Mouse (Mus musculus): ENCODE measurements around the gene Mbnl2. TPM values are rescaled to one million over a fixed set of nuclear protein-coding genes. Genes with fewer than 3 reads are reported as not detected.

The Mbnl2 gene
- total RNA-seq, 2 experiments from 2014 or later = 223 to 270 TPM

GRCm38 (mm10) chr14:120463938-120464727, 188.7 kb downstream of the Mbnl2 start:
- intact Hi-C loops (cut with DNase I) = no loop called here
- DNase-seq = no peak

- intact Hi-C loops (cut with DNase I) = no loop called here
- no peak for DNase-seq
Observed at GRCm38 (mm10) chr14:120466816-120467215, 191.3 kb downstream of the Mbnl2 start.

DNA sequence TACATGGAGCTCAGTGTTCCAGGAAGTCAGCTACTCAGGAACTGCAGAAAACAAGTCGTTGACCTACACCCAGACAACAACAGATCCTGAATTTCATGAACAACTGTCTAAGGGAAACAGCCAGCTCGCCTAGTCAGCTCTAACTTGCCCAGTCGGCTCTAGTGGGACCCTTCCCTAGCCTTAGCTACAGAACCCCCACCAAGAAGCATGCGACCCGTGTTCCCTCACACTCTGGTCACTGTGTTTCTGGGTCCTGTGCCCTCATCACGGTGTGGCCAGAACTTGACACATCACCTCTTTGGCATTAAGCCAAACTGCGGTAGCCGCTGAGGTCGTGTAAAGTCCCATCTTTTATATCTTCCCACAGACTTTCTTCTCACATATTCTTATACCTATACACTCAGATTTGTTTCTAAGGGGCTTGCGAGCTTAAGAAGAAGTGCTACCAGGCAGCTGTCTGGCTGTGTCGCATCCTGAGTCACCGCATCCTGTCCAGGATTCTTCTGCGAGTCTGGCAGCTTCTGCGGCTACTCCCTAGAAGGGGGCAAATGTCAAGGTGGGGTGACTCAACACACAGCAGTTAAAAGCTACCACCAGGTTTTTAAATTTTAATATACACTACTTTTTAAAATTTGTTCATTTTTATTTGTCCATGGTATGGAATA, 193.8 kb downstream of the Mbnl2 start:
- DNase-seq = no peak
- intact Hi-C loops (cut with DNase I) = no loop called here

- no peak for DNase-seq
Observed at GRCm38 (mm10) chr14:120476186-120476697, 200.8 kb downstream of the Mbnl2 start.

DNA sequence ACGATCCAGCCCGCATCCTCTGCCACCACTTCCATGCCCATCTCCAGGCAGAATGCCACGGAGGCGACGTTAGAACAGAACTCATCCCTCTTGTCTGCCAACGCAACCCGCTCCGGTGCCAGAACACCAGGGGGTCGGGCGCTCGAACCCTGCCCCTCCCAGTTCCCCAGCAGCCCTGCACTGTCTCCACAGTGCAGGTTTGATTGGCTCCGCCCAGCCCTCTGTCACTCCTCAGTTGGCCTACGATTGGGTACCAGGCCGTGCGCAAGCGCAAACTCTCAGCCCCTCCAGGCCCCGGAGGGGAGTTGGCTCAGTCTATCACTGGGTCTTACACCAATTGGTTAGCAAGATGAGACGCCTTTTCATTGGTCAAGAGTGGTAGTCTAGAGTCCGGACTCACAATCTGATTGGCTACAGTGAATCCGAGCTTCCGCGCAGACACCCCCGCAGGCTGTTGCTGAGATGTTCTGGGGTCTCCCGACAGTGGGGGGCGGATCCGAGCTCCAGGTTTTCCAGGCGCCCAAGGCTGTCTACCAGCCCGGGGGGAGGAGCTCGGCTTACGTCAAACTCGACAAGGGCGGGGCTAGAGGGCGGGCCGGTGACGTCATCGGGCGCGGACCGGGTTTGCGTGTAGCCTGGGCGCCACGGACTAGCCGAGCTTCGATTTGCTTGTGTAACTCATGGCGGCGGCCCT, 202.0 kb downstream of the Mbnl2 start:
- intact Hi-C loops (cut with DNase I) = loop anchor here (5.0 kb wide), 4 partner anchors 55 to 340 kb away; partner anchors contain the start of gene Mbnl2
- peak; percentile 98 to 99 for DNase-seq

More at GRCm38 (mm10) chr14:120476186-120476697, 200.8 kb downstream of the Mbnl2 start:
- intact Hi-C loops (cut with DNase I) = loop anchor here (5.0 kb wide), 4 partner anchors 56 to 339 kb away; partner anchors contain the start of gene Mbnl2

GRCm38 (mm10) chr14:120477982-120478568, 202.6 kb downstream of the Mbnl2 start, which contains the start of gene Rap2a:
TSS of gene Rap2a (plus strand) at chr14:120478444.
- DNase-seq = peak; percentile 97
- intact Hi-C loops (cut with DNase I) = loop anchor here (2.0 to 5.0 kb wide), 5 partner anchors 54 to 341 kb away; partner anchors contain the start of gene Mbnl2

DNA sequence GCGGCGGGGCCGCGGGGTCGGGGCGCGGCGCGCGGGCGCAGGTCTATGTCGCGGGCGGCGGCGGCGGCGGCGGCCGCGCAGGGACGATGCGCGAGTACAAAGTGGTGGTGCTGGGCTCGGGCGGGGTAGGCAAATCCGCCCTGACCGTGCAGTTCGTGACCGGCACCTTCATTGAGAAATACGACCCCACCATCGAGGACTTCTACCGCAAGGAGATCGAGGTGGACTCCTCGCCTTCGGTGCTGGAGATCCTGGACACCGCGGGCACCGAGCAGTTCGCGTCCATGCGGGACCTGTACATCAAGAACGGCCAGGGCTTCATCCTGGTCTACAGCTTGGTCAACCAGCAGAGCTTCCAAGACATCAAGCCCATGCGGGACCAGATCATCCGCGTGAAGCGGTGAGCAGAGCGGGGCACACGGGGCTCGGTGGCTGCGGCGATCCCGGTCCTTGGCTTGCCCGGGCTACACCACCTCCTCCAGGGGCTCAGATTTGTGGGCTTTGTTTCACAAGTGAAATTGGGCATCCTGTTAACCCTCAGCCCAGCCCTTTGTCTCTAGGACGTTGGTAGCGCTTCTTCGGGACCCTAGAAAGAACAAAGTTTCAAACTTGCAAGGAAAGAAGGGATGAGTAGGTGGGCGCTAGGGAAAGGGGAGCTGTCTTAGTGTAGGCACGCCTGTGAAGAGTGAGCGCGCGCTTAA, 203.3 kb downstream of the Mbnl2 start:
- DNase-seq = peak; percentile 56 to 61
- intact Hi-C loops (cut with DNase I) = loop anchor here (2.0 to 5.0 kb wide), 5 partner anchors 54 to 341 kb away; partner anchors contain the start of gene Mbnl2

DNA sequence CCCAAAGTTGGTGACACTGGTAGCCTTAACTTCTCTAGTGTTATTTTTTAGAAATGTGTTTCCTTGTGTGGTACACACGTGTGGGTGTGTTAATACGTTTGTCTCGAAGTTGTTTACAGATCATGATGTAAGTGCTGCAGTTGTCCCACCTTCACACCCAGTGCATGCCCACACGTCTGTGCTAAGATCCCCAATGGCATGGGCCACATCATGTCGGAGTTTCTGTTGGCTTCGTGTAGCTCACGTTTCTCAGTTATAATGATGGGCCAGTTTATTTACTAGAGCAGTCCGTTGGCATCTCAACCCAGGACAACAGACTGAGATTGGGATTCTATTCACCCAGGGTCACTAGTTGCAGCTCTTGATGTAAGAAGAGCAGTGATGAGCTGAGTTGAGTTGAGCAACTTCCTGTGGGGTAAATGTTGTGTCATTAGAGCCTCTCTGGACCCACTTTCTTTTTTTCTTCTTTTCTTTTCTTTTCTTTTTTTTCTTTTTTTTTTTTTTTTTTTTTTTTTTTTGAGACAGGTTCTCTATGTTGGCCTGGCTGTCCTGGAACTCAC, 205.0 kb downstream of the Mbnl2 start:
- DNase-seq = no peak
- intact Hi-C loops (cut with DNase I) = no loop called here

DNA sequence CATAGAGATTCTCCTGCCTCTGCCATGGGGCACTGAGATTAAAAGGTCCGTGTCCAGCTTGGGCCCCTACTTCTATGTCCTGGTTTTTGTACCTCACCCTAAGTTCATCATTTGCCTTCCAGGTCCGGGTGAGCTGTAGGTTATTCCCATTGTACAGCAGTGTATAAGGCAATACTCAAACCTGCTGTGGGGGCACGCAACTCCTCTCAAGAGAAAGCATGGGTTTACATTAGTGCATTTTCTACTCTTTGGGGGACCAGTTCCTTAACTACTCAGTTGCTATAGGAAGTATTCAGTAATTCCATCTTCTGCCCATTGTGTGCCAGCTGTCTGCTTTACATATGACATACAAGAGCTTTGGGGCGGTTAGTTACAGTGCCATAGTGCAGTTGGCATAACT, 205.5 kb downstream of the Mbnl2 start:
- intact Hi-C loops (cut with DNase I) = no loop called here
- no peak for DNase-seq

Other genes starting within 250 kb of the Mbnl2 start
- not detected for gene Oxgr1, start 233.2 kb upstream of the Mbnl2 start, total RNA-seq (2021)
- gene Rap2a, start 202.8 kb downstream of the Mbnl2 start, total RNA-seq (2021) = 10 to 100 TPM; 20.2 to 24.0 TPM

All from heart, postnatal 10 days (tissue).